Mouse (Mus musculus) kidney, postnatal 4 days (tissue): ENCODE measurements around the gene Robo1.

Experiments
- DNase-seq, 2 experiments: peaks; one replicate each; pipeline ENCODE4 v3.0.0; 2021; ENCODE audit warnings: mixed read lengths in 2 of 2

Gene Robo1

GRCm38 (mm10) chr16:72610661-72611112 lies 302.6 kb downstream of the Robo1 start:
- no peak for DNase-seq

GRCm38 (mm10) chr16:72614898-72615297 lies 306.8 kb downstream of the Robo1 start:
- no peak for DNase-seq

- DNase-seq, result no peak
Observed at GRCm38 (mm10) chr16:72615360-72615759, 307.3 kb downstream of the Robo1 start.

- no peak for DNase-seq
Observed at GRCm38 (mm10) chr16:72622371-72622770, 314.3 kb downstream of the Robo1 start.

GRCm38 (mm10) chr16:72622868-72623267 lies 314.8 kb downstream of the Robo1 start:
- DNase-seq, result no peak

GRCm38 (mm10) chr16:72633846-72634245 lies 325.7 kb downstream of the Robo1 start:
- DNase-seq, result no peak

- no peak for DNase-seq
Observed at GRCm38 (mm10) chr16:72639332-72639940, 331.3 kb downstream of the Robo1 start.

- no peak for DNase-seq
Observed at GRCm38 (mm10) chr16:72640932-72641811, 333.1 kb downstream of the Robo1 start.

GRCm38 (mm10) chr16:72645890-72646289 lies 337.8 kb downstream of the Robo1 start:
- DNase-seq, result no peak

GRCm38 (mm10) chr16:72649314-72649713 lies 341.2 kb downstream of the Robo1 start:
- peak; percentile 53 to 63 for DNase-seq

GRCm38 (mm10) chr16:72655411-72655810 lies 347.3 kb downstream of the Robo1 start:
- no peak for DNase-seq

- peak; percentile 84 to 89 for DNase-seq
Observed at GRCm38 (mm10) chr16:72662837-72663350, 354.8 kb downstream of the Robo1 start.

- DNase-seq, result peak; percentile 69 to 83
Observed at GRCm38 (mm10) chr16:72663351-72664232, 355.5 kb downstream of the Robo1 start.

GRCm38 (mm10) chr16:72664233-72664613 lies 356.1 kb downstream of the Robo1 start:
- peak; percentile 37 to 55 for DNase-seq

GRCm38 (mm10) chr16:72664806-72665205 lies 356.7 kb downstream of the Robo1 start:
- peak; percentile 18 to 27 for DNase-seq

GRCm38 (mm10) chr16:72665454-72665853 lies 357.3 kb downstream of the Robo1 start:
- no peak for DNase-seq

- no peak for DNase-seq
Observed at GRCm38 (mm10) chr16:72670240-72671038, 362.3 kb downstream of the Robo1 start.

GRCm38 (mm10) chr16:72677234-72677633 lies 369.1 kb downstream of the Robo1 start:
- no peak for DNase-seq

- no peak for DNase-seq
Observed at GRCm38 (mm10) chr16:72678450-72678849, 370.3 kb downstream of the Robo1 start.

- DNase-seq, result no peak
Observed at GRCm38 (mm10) chr16:72678947-72679558, 370.9 kb downstream of the Robo1 start.
